Mouse (Mus musculus) ES-Bruce4 (cell line): Measurements from ENCODE around the gene Fam19a2. TPM values are rescaled to one million over a fixed set of nuclear protein-coding genes. Genes with fewer than 3 reads are reported as not detected.

Source experiments
- H3K27ac ChIP-seq: 2 replicates; pipeline ENCODE4 v1.5.1; 2012; ENCODE audit warnings: low read length, inconsistent platforms; ENCODE audit not compliant: insufficient read depth
- H3K27me3 ChIP-seq: 2 replicates; pipeline ENCODE4 v1.6.1; 2012; ENCODE audit warnings: mild to moderate bottlenecking, low read length, inconsistent platforms; ENCODE audit not compliant: control insufficient read depth, poor library complexity, insufficient read depth, severe bottlenecking
- H3K36me3 ChIP-seq: 2 replicates; pipeline ENCODE4 v1.6.1; 2012; ENCODE audit warnings: inconsistent platforms, mild to moderate bottlenecking, low read length, moderate library complexity; ENCODE audit not compliant: control insufficient read depth, poor library complexity, insufficient read depth, severe bottlenecking
- H3K4me1 ChIP-seq: one replicate; pipeline ENCODE4 v1.8.1; 2011; ENCODE audit warnings: low read length; ENCODE audit not compliant: control insufficient read depth, insufficient read depth
- H3K4me3 ChIP-seq: 2 replicates; pipeline ENCODE4 v1.5.1; 2011; ENCODE audit warnings: low read depth, mild to moderate bottlenecking, low read length
- H3K9ac ChIP-seq: 2 replicates; pipeline ENCODE4 v1.6.1; 2012; ENCODE audit warnings: low read depth, mild to moderate bottlenecking, inconsistent platforms; ENCODE audit not compliant: poor library complexity, severe bottlenecking
- H3K9me3 ChIP-seq: replicated peaks from 2 replicates; pipeline ENCODE4 v1.6.1; 2012; ENCODE audit warnings: mild to moderate bottlenecking, low read length, inconsistent platforms; ENCODE audit not compliant: control insufficient read depth, poor library complexity, insufficient read depth, severe bottlenecking
- CTCF ChIP-seq: IDR thresholded peaks from one replicate; pipeline ENCODE4 v1.8.1; 2011; ENCODE audit warnings: low read depth, low read length
- EP300 ChIP-seq: IDR thresholded peaks from 2 replicates; pipeline ENCODE4 v1.6.1; 2011; ENCODE audit warnings: low read depth, low read length; ENCODE audit not compliant: insufficient read depth
- POLR2A ChIP-seq: IDR thresholded peaks from one replicate; pipeline ENCODE4 v1.8.1; 2011; ENCODE audit warnings: low read length; ENCODE audit not compliant: insufficient read depth
- polyA plus RNA-seq: library from polyadenylated mRNA; stranded (reverse); fragments of >200 nt; gene quantifications from 2 replicates; pipeline ENCODE4 v1.2.4, GENCODE M21; 2011; ENCODE audit warnings: low read depth; ENCODE audit not compliant: missing spikeins, insufficient read depth, insufficient read length

Fam19a2 gene
- polyA plus RNA-seq, 1 experiment = not detected

DNA sequence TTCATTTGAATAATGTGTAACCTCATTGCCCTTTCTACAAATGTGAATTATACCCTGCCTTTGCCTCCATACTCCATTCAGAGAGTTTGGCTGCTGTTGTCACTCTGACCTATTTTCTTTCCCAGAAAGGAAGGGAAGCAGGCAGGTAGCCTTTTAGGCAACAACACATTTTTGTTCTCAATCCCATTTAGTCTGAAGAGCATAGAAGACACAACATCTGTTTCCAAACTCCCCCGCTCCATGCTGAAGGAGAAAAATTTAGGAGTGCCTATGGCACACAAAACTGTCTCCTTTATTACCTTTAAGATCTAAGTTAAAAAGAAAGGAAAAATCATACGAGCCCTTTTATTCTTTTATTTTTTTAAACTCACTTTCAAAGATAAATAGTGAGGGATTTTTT lies 446.9 kb downstream of the Fam19a2 start:
- Histone ChIP-seq H3K4me1 (no peaks in the 10 kb centered on the region), H3K9ac (no peak overlapping the region), H3K4me3 (no peak overlapping the region), H3K27me3 (no peaks in the 10 kb centered on the region), H3K27ac (no peak overlapping the region), H3K36me3 (no peaks in the 10 kb centered on the region), H3K9me3 (no peaks in the 10 kb centered on the region)
- TF ChIP-seq POLR2A (no peak), EP300 (no peak), CTCF (no peak)

DNA sequence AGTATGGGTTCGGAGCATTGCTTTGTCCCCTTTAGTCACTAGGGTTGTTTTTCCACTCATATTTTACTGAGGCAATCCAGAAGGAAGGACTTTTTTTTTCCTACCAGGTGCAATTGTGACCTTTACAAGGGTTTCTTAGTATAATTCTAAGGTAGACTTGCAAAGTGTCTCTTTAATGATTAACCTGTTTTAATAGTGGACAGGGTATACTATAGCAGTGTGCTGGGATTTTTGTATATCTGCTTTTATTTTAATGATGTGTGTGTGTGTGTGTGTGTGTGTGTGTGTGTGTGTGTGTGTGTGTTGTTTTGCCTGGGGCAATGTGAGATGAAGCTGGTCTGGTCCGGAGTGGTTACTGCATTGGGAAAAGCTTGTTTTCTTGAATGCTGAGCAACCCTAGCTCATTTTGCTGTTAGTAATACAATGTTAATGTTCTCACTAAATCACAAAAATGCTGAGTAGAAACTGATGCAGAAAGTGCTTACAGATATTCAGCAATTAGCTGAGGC lies 458.2 kb downstream of the Fam19a2 start:
- no peak overlapping the region for H3K4me3 ChIP-seq
- no peak overlapping the region for H3K9ac ChIP-seq
- no peak overlapping the region for H3K27ac ChIP-seq
- no peaks in the 10 kb centered on the region for H3K9me3 ChIP-seq
- H3K36me3 ChIP-seq = no peaks in the 10 kb centered on the region
- H3K4me1 ChIP-seq = no peaks in the 10 kb centered on the region
- H3K27me3 ChIP-seq = no peaks in the 10 kb centered on the region
- TF ChIP-seq CTCF (no peak), EP300 (no peak), POLR2A (no peak)

DNA sequence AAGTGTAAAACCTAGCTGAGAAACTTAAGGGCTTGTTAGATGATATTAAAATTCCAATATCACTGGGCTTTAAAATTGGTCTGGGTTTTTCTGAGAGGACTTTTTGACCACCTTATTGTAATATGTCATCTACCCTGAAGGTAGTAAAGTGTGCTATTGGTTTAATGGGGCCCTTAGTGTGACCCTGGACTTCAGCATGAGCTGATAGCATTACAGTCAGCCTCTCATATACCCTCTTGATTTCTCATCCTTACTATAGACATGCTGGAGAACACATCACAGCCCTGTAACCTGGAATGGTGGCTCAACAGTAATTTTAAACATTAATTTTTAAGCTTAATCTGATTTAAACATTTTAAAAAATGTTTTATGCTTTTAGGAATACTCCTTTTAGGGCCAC lies 459.8 kb downstream of the Fam19a2 start:
- Histone ChIP-seq H3K36me3 (no peaks in the 10 kb centered on the region), H3K9me3 (no peaks in the 10 kb centered on the region)
- TF ChIP-seq POLR2A (no peak), EP300 (no peak), CTCF (no peak)

DNA sequence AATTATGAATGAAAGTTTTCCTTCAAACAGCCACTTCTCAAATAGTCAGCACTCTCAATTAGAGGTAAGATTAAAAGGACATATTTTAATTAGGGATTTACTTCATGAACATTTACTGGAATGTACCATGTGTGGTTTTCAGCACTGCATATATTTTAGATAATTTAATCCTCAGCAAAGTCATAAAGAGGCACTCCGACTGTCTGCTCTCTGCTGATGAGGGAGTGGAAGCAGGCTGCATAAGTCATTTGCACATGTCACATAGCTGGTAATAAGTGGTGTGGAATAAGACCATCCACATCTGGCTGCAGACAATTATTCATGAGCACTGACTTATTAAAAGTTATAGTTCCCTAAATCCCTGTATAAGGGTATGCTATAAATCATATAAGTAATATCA lies 484.5 kb downstream of the Fam19a2 start:
- Histone ChIP-seq H3K27ac (no peak overlapping the region), H3K27me3 (no peaks in the 10 kb centered on the region), H3K9me3 (no peaks in the 10 kb centered on the region), H3K4me3 (no peak overlapping the region), H3K36me3 (no peaks in the 10 kb centered on the region), H3K9ac (no peak overlapping the region), H3K4me1 (no peaks in the 10 kb centered on the region)
- TF ChIP-seq EP300 = no peak
- TF ChIP-seq POLR2A = no peak
- TF ChIP-seq CTCF = no peak

More for the DNA sequence above, 459.8 kb downstream of the Fam19a2 start:
- H3K4me3 ChIP-seq = no peak overlapping the region
- no peaks in the 10 kb centered on the region for H3K4me1 ChIP-seq
- no peak overlapping the region for H3K9ac ChIP-seq
- no peak overlapping the region for H3K27ac ChIP-seq
- no peaks in the 10 kb centered on the region for H3K27me3 ChIP-seq

DNA sequence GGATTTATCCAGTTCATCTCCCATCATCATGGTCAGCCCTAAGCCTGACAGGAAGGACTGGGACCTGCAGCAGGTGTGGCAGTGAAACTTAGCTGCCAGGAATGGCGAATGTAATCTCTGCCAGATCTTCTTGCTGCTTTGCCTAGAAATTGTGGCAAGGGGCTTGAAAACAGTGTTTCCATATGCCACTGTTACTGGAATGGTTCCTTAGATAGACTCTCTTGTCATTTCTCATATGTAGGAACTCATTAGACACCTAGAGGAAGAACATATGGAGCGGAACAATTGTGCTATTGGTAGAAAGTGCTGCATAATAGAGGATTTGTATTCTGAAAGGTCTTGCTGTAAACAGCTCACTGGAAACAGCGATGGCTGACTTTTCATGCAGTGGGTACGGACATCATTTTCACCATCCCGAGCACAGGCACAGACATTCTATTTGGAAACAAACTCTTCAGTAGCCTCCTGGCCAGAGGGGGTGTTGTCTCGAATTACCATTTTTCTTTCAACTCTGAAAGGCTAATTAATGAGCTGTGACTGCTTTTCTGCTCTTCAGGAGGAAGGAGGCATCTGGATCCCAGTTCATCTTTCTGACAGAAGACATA lies 488.0 kb downstream of the Fam19a2 start:
- H3K4me1 ChIP-seq = no peaks in the 10 kb centered on the region
- no peaks in the 10 kb centered on the region for H3K36me3 ChIP-seq
- H3K9me3 ChIP-seq = no peaks in the 10 kb centered on the region
- H3K9ac ChIP-seq = no peak overlapping the region
- H3K27me3 ChIP-seq = no peaks in the 10 kb centered on the region
- H3K27ac ChIP-seq = no peak overlapping the region
- H3K4me3 ChIP-seq = no peak overlapping the region
- TF ChIP-seq CTCF (no peak), EP300 (no peak), POLR2A (no peak)

DNA sequence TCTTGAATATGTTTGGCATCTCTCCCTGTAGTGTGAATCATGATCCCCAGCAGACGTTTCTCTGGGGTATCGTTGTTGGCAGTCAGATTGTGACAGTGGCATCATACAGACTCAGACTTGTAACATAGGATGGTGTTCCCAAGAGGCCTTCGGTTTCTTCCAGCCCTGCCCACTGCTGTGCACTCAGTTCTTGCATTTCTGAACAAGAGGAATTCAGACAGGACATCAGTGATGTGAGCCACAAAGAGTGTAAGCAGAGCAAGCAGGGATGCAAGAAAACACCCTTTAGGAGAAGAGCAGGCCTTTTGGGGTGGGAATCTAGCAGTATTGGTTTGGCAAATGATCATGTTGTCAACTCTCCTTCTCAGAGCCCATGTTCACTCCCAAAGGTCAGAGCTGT lies 489.0 kb downstream of the Fam19a2 start:
- no peaks in the 10 kb centered on the region for H3K36me3 ChIP-seq
- no peak overlapping the region for H3K4me3 ChIP-seq
- no peaks in the 10 kb centered on the region for H3K27me3 ChIP-seq
- TF ChIP-seq CTCF (no peak), POLR2A (no peak), EP300 (no peak)
- H3K9ac ChIP-seq = no peak overlapping the region
- H3K9me3 ChIP-seq = no peaks in the 10 kb centered on the region
- H3K27ac ChIP-seq = no peak overlapping the region
- no peaks in the 10 kb centered on the region for H3K4me1 ChIP-seq
